Mouse (Mus musculus): ENCODE results near the gene Hist1h2an.
"Not testable (repeated sequence)": the region's sequence is repeated elsewhere in the genome, so short reads cannot be mapped to it uniquely, and the experiment has no call there.

DNA sequence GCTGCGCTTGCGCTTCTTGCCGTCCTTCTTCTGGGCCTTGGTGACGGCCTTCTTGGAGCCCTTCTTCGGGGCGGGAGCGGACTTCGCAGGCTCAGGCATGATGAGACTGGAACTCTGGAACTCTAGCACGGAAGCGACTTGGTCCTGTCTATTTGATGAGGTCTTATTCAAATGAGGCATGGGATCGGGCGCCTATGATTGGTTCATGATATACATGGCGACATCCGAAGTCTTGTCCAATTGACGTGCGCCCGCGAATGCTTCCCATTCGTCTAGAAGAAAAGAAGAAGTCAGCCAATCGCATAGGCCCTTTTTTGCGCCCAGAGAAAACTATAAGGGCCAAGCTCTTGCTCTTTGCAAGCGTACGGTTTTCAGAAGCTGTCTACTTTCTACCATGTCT, 23.1 kb upstream of the Hist1h2an start, which contains the start of the genes Hist1h2bq and Hist1h2ao:
- TF ChIP-seq CTCF (IDR thresholded peaks at IDR 0.05 in 2 of 3, conservative IDR thresholded peaks at IDR 0.05 in 1 of 3; ENCODE audit: control insufficient read depth in 1 of 3, insufficient read depth in 1 of 3, low read depth in 2 of 3, low read length in 3 of 3, poor library complexity in 1 of 3, severe bottlenecking in 1 of 3); USF2 (IDR thresholded peaks at IDR 0.05; ENCODE audit: borderline replicate concordance in 1 of 2, insufficient read depth in 1 of 2, low read depth in 1 of 2, low read length in 2 of 2); POLR2A (IDR thresholded peaks at IDR 0.05; ENCODE audit: control insufficient read depth in 1 of 2, insufficient read depth in 1 of 2, low read depth in 1 of 2, low read length in 2 of 2, poor library complexity in 1 of 2); EP300 (IDR thresholded peaks at IDR 0.05; ENCODE audit: low read depth in 1 of 2, low read length in 2 of 2); MEF2A (IDR thresholded peaks at IDR 0.05; ENCODE audit: extremely low read depth, insufficient replicate concordance, low read depth, low read length, poor library complexity, severe bottlenecking); ZMIZ1 (IDR thresholded peaks at IDR 0.05; ENCODE audit: low read depth, low read length): not testable (repeated sequence)
